Mouse (Mus musculus) cerebellum, adult 2 months (tissue): ENCODE results near the gene Plxnc1.

Experiments used
- CTCF ChIP-seq: fragments of 200-500 bp; IDR thresholded peaks from 2 replicates; pipeline ENCODE4 v1.5.1; 2011; ENCODE audit warnings: low read depth, mild to moderate bottlenecking, control low read depth, low read length, moderate library complexity, borderline replicate concordance; ENCODE audit not compliant: insufficient read depth
- POLR2A ChIP-seq: fragments of 200-500 bp; IDR thresholded peaks from 2 replicates; pipeline ENCODE4 v1.6.1; 2011; ENCODE audit warnings: low read length, control low read depth, borderline replicate concordance; ENCODE audit not compliant: insufficient read depth

DNA sequence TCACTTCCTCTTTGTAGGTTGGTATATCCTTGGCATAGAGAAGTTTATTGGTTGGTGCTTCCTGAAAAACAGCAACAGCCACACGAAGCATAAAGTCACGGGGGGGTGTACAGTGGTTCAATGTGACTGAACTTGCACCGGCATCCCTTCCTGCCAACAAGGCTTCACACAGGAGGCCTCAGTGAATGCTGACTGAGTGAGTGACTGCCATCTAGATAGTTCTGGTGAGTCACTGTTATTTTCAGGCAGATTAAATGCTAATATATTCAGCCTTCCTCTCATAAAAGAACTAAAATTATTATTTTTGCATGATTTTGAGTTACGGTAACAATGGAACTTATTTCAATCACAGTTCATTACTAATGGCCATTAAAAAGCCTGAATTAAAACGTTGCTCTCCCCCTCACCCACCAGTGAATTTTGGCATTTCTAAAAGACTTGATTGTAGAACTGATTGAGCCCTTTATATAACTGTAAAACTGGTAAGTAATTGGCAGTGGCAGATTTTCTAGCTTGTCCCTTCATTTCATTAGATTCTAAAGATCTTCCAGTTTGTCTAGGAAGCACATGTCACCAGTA, 149.9 kb downstream of the Plxnc1 start:
- TF ChIP-seq CTCF (no peak), POLR2A (no peak)
